Mouse (Mus musculus) midbrain, embryonic 12.5 days (tissue): ENCODE results near the gene Elobl. TPM values are rescaled to one million over a fixed set of nuclear protein-coding genes. Genes with fewer than 3 reads are reported as not detected.

ENCODE experiments used
- ATAC-seq: fragments of 200-750 bp; cut with Nextera tagmentation; 2 replicates; pipeline ENCODE4 v1.8.0; 2017; ENCODE audit warnings: low read depth, moderate TSS enrichment, moderate library complexity; ENCODE audit not compliant: low FRiP score
- H3K27ac ChIP-seq: fragments of 300-500 bp; sonication (generic); replicated peaks from 2 replicates; pipeline ENCODE4 v1.5.1; 2016; ENCODE audit warnings: mild to moderate bottlenecking
- H3K27me3 ChIP-seq: fragments of 300-500 bp; sonication (generic); 2 replicates; pipeline ENCODE4 v1.6.1; 2016; ENCODE audit warnings: mild to moderate bottlenecking
- H3K36me3 ChIP-seq: fragments of 300-500 bp; sonication (generic); 2 replicates; pipeline ENCODE4 v1.6.1; 2016
- H3K4me1 ChIP-seq: fragments of 300-500 bp; sonication (generic); 2 replicates; pipeline ENCODE4 v1.6.1; 2016
- H3K4me2 ChIP-seq: fragments of 300-500 bp; sonication (generic); replicated peaks from 2 replicates; pipeline ENCODE4 v1.6.1; 2016; ENCODE audit warnings: mild to moderate bottlenecking, moderate library complexity
- H3K4me3 ChIP-seq: fragments of 300-500 bp; sonication (generic); 2 replicates; pipeline ENCODE4 v1.5.1; 2016; ENCODE audit warnings: mild to moderate bottlenecking
- H3K9ac ChIP-seq: fragments of 300-500 bp; sonication (generic); replicated peaks from 2 replicates; pipeline ENCODE4 v1.6.1; 2016; ENCODE audit warnings: mild to moderate bottlenecking, moderate library complexity
- H3K9me3 ChIP-seq: fragments of 300-500 bp; sonication (generic); 2 replicates; pipeline ENCODE4 v1.6.1; 2016; ENCODE audit warnings: mild to moderate bottlenecking
- WGBS: fragments of 180-500 bp; shearing (Covaris S2); methylation state at CpG from one replicate; pipeline ENCODE4 v1.1.7; 2016; 5-methylcytosine and 5-hydroxymethylcytosine counted together
- polyA plus RNA-seq: library from polyadenylated mRNA; unstranded; fragments of >200 nt; fragmentation: Nextera tagmentation; extraction: Ambion mirVana; gene quantifications from 2 replicates; pipeline ENCODE4 v1.2.1, GENCODE M21; 2016

Gene Elobl
- polyA plus RNA-seq, 1 experiment from 2014 or later, result not detected

DNA sequence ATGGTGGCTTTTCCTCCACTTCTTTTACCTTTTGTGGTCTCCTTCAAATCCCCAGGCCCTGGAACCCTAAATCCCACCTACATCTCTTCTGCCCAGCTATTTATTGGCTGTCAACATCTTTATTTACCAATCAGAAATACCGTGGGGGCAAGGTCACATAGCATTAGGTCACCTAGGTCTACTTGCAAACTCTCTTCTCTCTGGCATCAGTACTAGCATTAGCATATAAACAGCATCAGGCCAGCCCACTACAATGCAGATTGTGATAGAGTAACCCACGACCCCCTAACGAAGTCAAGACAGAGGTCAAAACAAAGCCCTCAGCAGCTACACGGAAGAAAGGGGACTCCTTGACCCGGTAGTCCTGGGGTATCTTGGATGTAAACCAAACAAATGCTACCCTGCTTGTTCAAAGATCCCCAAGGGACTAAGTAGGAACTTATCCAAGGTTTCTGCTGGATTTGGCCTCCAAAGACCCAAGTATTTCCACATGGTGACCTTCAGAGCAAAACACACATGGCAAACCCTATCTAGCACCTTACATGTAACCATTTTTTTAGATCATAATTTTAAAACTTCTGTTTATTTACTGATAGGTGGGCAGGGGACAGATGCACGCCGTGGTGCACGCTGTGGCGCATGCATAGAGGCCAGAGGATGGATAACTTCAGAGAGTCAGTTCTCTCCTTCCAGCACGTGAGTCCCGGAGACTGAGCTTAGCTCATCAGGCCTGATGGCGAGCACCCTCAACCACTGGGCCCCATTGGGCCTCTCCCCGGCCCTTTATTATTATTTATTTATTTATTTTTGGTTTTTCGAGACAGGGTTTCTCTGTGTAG, 34.8 kb downstream of the Elobl start:
- H3K4me3 ChIP-seq, result no peak overlapping the region
- no peaks in the 10 kb centered on the region for H3K27me3 ChIP-seq
- H3K9ac ChIP-seq, result no peak overlapping the region
- no peaks in the 10 kb centered on the region for H3K4me1 ChIP-seq
- ATAC-seq, result no peak
- H3K27ac ChIP-seq, result no peak overlapping the region
- 80% methylated on average over 14 of the region's 14 CpGs for WGBS
- H3K4me2 ChIP-seq, result no peak overlapping the region
- peaks cover 49% of the 10 kb centered on the region for H3K36me3 ChIP-seq
- no peaks in the 10 kb centered on the region for H3K9me3 ChIP-seq

DNA sequence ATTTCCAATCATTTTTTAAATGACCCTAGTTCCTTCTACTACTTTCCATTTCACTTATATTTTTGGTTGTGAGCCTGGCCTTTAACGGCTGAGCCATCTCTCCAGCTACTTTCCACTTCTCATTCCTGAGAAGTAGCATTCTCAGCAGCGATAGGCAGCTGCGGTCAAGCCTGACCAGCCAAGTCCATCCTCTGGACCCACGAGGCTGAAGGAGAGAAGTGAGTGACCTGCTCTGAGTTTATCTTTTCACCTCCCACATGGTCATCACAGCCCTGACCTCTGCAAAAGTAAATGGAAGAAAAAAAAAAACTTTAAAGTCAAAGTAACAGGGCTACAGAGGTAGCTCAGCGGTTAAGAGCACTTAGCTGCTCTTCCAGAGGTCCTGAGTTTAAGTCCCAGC, 40.2 kb downstream of the Elobl start:
- peaks cover 61% of the 10 kb centered on the region for H3K36me3 ChIP-seq
- no peaks in the 10 kb centered on the region for H3K27me3 ChIP-seq
- no peak overlapping the region for H3K9ac ChIP-seq
- H3K4me2 ChIP-seq, result no peak overlapping the region
- no peak for ATAC-seq
- no peaks in the 10 kb centered on the region for H3K4me1 ChIP-seq
- no peak overlapping the region for H3K4me3 ChIP-seq
- no peaks in the 10 kb centered on the region for H3K9me3 ChIP-seq
- H3K27ac ChIP-seq, result no peak overlapping the region
- WGBS, result 90% methylated on average over 5 of the region's 5 CpGs

Other genes starting within 250 kb of the Elobl start
- 41.5 and 47.9 TPM in 2 replicates for gene Msi2, start 248.4 kb downstream of the Elobl start, polyA plus RNA-seq
- gene Akap1, start 102.3 kb downstream of the Elobl start, polyA plus RNA-seq, result 20.3 and 23.7 TPM in 2 replicates
- 45.5 and 47.9 TPM in 2 replicates for gene Scpep1, start 11.5 kb downstream of the Elobl start, polyA plus RNA-seq
- 32.9 and 34.2 TPM in 2 replicates for gene Coil, start 3.3 kb upstream of the Elobl start, polyA plus RNA-seq
- 3.1 and 3.6 TPM in 2 replicates for gene Trim25, start 32.4 kb upstream of the Elobl start, polyA plus RNA-seq
- gene Dgke, start 99.9 kb upstream of the Elobl start, polyA plus RNA-seq, result 9.5 and 9.6 TPM in 2 replicates
- not detected in 2 replicates for gene Gm525, start 106.9 kb upstream of the Elobl start, polyA plus RNA-seq